Mouse (Mus musculus) lung, postnatal 36 days (tissue): ENCODE data around the gene Nacc2.

Experiments used
- DNase-seq: peaks from one replicate; pipeline ENCODE4 v3.0.0; 2022; ENCODE audit warnings: mixed read lengths

The Nacc2 gene

DNA sequence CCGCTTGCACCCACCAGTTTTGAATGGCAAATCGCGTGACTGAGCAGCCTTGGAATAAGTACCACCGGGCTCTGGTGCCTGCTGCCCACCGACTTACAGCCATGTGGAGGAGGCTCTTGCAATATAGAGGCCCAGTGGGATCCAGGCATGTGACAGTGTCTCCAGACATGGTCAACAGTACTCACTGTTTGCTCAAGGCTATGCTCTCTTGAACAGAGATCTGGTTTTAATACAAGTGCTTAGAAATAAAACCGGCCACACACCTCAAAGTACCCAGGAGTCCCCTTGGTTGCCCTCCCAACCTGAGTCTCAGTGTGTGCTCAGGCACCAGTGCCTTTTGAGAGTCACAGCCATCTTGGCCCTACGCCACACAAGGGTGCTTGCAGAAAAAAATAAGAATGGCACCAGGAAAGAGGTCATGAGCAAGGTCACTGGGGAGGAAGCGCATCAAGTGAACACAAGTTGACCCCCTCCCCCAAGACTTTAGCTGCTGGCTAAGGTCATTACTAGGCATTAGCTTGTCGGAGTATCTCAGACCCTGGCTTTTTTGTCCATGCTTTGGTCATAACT is at the start of gene Nacc2:
Gene Nacc2 (minus strand): TSS at position 142 of the 570 bp plus-strand sequence.
- DNase-seq: peak; percentile 34

DNA sequence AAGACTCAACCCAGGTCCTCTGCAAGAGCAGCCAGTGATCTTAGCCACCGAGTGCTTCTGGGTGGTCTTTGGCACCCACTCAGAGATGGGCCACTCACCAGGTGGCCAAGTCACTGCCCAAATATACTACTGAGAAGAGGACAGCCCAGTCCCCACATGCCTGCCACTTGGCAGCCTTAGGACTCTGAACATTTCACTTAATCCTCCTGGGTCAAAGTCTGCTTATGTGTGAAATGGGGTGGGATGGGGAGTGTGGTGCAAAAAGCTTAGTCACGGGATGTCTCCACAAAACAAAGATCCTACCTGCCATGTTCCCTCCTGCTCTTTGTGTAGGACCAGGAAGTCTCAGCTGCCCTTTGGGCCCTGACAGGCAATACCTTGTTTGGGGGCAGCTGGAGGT is 49.1 kb upstream of the Nacc2 start:
- DNase-seq: no peak

DNA sequence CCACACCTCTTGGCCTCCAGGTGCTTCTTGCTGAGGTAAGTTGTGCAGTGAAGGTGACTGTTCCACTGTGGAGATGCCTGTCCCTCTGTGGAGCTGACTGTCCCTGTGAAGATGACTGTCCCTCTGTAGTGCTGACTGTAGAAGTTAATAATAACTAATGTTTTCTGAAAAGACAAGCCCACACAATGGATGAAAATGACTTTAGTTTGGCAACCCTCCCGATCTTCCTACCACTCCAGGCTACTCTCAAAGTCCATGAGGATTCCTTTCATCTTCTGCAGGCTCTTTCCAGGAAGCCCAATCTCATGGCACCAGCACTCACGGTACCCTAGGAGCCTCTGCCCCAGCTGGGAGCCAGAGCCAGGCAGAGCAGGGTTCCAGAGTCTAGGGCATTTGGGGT is 47.4 kb upstream of the Nacc2 start:
- DNase-seq: no peak

DNA sequence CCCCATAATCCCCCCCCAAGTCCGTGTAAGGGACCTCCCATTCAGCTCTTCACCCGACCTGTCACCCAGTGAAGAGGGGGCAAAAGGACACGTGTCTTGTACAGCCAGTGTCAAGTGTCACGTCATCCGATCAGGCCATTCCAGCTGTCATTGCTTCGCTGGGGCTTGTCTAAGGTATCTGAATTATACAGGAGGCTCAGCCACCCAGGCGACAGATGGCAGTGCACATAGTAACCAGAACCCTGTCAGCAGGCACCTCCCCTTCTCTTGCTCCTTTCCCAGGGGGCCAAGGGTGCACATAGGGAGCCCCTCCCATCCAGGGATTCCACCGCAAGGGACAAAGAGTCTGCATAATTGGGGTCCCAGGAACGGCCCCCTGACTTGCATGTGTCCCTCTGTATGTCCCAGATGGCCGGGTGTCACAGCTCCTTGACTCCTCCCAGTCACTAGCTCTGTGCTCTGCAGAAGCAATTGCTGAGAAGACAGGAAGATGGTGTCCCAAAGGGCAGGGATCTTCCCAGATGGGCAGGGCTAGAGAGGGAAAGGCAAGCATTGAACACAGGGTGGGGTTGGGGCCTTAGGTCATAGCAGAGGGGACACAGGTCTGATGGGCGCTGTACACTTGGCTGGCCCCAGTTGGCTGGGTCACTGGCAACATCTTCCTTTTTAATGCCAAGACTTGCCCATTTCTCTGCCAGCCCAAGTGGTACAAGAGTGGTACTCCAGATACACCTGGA is 46.0 kb upstream of the Nacc2 start:
- no peak for DNase-seq

DNA sequence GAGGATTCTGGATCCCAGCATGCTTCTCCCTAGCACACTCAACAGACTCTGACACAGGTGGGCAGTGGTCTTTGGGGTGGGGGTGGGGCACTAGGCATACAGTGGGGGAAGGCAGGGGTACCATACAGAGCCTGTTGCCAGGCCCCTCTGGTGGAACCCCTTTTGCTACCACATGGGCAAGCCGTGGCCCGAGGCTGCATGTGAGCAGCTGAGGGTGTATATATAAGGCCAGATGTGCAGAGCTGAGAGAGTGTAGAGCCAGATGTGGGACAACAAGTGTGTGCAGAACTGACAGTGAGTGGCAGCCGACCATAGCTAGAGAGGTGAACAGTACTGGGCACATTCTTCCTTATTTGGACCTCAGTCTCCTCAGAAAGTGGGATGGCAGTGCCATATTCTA is 43.9 kb upstream of the Nacc2 start:
- no peak for DNase-seq

DNA sequence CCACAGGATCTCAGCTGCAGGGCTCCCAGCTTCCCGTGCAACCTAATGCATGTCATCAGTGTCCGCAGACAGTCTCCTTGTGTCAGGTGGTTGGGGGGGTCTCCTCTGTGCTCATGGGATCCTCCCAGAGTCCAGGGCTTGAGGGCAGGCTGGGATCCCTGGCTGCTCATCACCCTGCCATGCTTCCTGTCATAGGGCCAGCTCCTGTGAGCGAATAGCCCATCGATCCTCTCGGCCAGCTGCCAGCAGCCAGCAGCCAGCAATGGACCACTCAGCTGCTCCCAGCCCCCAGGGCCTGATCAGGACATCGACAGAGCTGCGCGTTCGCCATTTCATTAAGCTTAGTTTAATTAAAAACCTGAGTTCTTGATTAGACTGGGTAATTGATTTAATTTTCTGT is 35.0 kb upstream of the Nacc2 start:
- no peak for DNase-seq

DNA sequence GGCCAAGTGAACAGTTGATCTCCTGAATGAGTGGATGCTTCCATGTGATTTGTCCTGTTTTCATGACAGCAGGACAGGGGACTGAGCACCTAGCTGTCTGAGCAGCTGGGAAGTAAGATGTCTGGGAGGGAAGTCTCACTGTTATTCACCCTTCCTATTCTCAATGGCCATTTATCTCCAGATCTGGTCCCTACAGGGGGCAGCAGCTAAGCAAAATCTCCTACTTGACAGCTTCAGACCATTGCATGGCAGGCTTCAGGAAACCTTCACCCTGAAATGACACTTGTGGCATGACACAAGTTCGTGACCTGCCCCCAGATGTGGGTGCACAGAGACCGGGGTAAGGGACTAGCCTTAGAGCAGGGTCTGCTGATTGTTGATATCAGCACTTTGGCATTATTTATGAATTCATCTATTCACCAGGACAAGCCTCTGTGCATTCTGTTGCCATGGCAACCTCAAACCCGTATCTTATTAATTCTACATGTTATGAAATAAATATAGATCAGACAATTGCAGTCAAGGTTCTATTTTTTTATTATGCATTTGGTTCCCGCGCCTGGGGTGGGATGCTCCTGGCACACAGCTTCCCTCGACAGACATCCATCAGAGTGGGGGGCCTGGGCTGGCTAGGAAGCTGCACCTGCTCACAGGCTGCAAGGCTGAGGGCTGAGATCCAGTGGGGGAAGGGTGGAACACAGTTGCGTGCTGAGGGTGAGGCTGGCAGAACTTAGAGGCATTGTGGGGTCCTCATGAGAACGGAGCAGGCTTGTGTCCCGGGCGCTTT is 33.4 kb upstream of the Nacc2 start:
- DNase-seq: no peak

DNA sequence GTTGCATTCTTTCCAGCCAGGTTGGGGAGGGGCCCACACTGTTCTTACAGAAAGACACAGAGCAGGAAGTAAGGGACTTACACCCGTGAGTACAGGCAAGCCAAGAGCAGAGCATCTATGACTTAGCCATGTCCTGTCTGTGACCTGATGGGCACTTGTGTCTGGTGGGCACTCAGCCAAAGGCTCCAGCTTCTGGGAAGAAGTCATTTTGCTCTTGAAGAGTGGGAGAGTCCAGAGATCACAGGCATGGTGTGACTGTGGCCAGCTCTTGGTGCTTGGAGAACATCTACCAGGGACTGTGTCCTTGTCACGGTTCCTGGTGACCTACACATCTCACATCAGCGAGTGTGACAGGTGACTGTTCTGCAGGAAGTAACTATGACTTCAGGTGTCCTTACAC is 32.7 kb upstream of the Nacc2 start:
- no peak for DNase-seq

DNA sequence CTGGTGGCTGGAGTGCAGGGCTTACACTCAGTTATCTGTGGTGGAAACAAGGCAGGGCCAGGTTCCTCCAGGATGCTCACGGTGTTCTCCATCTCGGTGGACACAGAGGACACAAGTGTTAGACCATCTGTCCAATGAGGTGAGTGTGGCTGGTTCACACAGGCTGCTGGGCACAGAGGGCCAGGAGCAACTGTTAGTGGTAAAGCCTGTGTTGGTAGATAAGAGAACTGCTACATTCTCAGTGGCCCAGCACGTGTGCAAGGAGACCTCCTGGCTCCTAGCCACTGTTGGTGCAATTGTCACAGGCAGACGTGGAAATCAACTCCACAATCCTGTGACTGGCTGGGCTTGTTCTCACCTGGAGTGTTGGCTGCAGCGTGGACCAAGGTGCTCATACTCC is 31.6 kb upstream of the Nacc2 start:
- no peak for DNase-seq

DNA sequence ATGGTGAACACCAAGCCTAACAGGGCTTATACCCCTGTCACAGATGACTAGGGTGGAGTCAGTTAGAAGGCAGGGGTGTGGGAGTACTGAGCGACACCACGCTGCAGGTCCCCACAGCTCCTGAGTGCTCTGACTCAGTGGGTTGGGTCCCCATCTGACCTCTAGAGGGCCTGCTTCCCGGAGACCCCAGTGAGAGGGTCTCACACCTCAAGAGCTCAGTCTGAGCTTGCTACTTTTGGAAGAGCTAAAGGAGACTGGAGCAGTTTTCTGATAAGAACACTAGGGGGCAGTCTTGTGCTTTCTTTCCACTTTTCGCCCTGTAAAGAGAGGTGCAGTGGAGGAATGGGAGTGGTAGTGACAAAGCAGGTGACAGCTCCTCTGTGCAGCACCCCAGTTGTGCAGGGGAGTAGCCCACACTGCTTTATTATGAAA is 30.9 kb upstream of the Nacc2 start:
- peak; percentile 46 for DNase-seq

DNA sequence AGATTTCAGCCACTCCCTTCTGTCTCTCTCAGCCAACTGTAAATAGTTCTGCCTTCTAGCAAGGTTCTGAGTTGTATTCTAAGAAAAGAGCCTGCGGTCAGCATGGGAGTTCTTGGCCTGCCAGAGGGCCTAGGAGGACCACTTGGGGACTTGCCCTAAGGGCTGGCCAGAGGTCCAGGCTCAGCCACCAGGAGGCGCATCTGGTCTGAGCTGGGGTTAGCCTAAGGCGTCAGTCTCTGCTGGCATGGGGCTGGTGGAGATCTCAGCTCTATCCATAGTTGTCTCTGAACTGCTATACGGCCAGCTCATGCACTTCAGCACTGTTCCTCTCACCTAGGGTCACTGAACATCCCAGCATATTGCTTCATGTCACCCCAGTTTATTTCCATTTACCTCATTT is 30.3 kb upstream of the Nacc2 start:
- DNase-seq: peak; percentile 58

DNA sequence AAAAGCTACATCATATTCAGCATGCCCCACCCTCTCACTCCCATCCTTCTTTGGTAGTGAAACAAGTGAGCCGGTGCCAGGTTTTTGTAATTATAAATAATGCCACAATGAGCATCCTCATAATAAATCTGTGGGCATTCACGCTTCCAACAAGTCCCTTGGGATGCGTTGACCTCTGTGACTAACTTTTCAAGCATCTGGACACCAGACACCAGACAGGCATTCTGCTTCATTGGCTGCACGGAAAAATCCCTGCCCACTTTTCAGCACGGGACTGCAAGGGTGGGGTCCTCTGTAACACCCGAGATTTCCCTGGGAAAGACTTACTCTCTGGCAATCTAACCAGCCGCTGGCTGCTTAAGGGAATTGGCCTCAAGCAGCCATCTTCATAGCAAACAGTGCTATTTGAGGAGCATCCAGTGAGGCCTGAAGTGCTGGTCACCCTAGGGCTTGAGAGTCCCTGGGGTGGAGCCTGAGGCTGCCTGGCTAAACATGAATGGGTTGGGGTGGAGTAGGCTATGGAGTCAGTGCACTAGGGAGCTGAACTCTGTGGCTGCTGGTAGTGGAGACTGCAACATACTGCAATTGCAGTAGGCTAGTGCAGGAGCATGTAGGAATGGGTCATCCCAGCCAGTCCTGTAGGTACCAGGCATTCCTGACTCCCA is 24.8 kb upstream of the Nacc2 start:
- DNase-seq: no peak

DNA sequence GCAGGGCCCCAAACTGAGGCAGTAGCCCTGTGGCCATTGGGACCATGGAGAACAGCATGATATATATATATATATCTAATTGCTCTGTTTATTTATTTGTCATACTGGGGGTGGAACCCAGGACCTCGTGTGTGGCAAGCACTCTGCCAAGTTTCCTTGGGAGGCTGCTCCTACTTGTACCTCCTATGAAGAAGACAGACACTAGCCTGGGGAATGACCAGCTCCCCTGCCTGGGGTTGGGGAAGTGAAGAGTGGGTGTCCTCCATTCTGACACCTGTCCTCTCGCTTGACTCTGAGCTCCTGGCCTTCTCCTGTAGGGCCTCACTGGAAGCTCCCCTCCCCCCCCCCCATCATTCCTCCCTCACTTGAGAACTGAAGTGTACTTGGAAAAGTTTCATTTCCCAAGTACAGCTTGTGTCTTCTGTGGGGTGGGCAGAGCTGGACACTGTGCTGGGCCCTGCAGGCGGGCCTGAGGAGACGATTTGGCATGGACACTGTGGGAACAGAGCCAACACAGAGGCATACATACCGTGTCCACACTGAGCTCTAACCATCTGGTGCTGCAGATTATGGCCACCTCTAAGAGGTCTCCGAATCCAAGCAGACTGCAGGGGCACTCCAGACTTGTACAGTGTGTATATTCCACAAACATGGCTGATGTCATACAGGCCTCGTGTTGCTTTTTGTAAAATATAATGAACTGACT is 23.5 kb upstream of the Nacc2 start:
- DNase-seq: no peak

DNA sequence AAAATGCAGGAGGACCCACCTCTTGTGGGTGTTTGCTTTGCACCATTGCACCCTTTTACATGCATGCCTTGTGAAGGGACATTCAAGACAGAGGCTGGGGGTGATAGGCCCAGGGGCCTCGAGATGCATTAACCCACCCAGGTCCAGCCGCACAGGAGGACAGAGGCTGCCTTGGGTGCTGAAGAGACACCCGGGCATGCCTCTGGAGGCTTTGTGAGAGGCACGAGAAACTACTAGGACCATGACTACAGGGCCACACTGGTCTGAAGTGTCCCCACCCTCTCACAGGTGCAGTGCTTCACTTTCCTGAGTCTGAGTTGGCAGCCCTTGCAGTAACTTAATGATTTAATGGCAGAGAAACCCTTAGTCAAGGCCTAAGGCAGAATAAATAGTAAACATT is 22.1 kb upstream of the Nacc2 start:
- DNase-seq: no peak

DNA sequence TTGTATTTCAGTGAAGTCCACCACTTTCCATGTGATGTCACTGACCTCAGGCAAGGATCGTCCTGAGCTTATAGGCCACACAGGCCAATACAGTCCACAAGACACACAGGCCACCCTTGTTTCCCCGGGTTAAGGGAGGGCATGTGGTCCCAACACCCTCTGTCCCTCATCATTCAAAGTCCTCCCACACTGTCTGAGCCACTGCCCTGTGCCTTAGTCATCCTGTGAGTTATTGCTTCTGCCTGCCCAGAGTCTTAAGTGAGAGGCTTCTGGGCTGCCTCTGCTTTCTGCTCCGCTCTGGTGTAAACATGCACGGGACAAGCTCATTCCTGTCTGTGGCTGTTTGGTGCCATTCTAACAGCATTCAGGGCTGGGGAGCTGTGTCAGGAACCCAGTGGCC is 21.3 kb upstream of the Nacc2 start:
- DNase-seq: no peak

DNA sequence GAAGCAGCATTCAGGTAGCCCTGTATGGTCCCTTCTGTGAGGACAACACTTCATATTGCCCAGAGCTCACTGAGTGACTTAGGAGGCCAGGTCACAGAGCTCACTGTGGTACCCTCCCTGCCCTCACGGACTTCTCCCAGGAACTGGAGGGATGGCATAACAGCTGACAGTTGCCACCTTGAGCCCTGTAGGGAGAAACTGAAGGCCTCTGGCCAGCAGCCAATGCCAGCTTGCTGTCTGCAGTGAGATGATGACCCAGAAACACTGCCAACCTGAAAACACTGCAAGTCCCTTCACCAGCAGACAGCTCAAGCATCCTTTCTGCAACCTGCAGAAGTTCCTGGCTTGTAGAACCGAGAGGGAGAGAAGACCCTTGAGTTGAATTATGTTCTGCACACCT is 20.5 kb upstream of the Nacc2 start:
- no peak for DNase-seq

DNA sequence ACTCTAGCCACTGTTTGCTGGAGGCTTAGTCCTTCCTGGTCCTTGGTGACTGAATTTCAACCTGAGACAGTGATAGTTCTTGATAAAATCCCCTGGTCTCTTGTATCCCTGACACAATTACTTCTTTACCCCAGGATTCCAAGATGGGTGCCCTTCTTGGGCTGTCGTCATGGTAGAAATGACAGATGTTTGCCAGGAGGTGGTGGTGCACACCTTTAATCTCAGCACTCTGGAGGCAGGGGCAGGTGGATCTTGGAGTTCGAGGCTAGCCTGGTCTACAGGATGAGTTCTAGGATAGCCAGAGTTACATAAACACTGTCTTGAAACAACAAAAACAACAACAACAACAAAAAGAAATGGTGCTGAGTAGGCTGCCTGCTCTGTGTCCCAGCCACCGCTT is 20.0 kb upstream of the Nacc2 start:
- no peak for DNase-seq

DNA sequence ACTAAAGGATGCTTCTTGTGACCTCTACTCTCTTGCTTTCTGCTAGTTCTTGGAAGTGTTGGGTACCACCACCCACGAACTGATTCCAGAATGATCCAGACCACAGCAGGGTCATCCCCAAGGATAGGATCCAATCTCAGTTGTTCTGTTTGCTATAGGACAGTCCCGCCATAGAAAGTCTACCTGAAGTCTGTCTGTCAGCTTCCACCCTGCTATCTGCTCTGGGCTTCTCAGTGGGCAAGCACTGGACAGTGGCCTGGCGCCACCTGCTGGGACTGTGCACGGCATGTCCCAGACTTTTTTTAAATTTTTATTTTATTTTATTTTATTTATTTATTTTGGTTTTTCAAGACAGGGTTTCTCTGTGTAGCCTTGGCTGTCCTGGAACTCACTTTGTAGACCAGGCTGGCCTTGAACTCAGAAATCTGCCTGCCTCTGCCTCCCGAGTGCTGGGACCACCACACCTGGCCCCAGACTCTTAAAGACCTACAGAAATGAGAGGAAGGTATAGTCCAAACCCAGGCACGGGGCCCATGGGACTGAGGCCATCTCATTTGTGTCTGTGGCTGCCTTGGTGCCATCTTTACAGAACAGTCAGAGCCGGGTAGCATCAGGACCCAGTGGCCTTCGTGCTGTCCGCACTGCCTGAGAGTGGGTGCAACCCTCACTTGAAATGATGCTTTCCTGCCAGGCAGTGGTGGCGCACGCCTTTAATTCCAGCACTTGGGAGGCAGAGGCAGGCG is 19.0 kb upstream of the Nacc2 start:
- peak; percentile 81 for DNase-seq

DNA sequence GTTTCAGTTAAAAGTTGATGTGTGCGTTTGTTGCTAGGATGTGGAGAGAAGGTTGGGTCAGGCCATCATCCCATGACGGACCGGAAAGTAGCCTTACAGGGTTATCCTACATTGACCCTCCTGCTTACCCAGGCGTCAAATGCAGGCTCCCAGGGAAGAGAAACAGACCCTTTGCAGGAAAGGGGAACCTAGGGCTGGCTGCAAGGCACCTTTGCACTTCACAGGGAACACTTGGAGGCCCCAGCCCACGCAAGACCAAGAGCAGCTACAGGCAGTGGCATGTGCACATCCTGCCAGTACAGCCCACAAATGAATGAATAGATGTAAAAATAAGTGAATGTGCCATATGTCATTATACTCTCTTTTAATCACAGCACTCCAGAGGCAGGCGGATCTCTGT is 17.9 kb upstream of the Nacc2 start:
- DNase-seq: no peak

DNA sequence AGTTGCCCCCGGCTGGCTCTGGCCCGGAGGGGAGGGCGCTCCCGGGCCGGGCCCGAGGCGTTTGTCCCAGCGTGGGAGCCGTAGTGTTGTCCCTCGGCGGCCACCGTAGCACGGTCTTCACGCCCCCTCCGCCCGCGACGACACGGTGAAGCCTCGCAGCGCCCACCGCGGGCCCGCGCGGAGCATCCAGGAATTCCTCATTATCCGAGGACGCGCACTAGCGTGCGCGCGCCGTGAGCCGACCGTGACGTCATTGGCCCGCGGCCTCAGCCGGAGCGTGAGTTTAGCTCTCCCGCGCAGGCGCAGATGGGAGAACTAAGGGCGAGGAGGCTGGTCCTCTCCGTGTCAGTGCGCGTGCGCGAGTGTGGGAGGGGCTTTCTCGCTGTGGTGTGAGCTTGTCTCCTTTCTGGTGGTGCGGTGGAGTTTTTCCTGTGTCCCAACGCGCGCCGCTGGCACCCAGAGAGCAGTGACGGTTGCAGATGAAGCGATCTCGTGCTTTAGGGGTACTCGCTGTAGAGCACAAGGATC is 17.3 kb upstream of the Nacc2 start:
- peak; percentile 99 for DNase-seq

DNA sequence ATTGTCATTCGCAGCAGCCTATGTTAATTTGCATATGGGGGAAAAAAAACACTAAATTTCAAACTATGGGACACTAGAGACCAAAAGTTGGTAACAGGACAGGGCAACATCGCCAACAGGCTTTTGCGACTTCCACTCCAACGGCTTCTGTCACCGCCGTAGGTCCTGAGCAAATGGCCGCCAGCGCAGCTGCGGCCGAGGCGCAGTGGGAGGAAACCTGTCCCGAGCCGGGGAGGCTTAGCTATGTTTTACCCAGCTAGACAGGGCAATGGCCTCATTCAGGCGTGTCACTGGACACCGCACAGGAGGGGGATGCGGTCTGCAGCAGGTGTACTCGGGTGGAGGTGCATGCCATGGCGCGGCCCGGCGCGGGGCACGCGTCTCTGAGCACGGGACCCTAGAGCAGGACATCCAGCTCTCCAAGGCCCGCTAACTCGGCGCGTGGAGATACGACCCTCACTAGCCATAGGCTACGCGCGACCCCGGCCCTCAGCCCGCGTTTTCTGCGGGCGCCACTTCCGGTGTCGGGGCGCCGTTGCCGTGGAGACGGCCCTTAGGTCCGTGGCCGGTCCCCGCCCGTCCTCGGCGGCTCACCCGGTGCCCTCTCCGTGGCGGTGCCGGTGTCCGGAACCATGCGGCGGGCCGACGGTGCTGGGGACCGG is 16.7 kb upstream of the Nacc2 start:
- DNase-seq: peak; percentile 62
